Mouse (Mus musculus): ENCODE measurements around the gene Map3k4. TPM values are rescaled to one million over a fixed set of nuclear protein-coding genes. Genes with fewer than 3 reads are reported as not detected.

Gene Map3k4
- total RNA-seq (2014; rRNA removed), result 36.1 and 37.1 TPM in 2 replicates
- 35.1 and 47.9 TPM in 2 replicates for polyA plus RNA-seq (2015; fragmentation: Nextera tagmentation; extraction: Ambion mirVana)

DNA sequence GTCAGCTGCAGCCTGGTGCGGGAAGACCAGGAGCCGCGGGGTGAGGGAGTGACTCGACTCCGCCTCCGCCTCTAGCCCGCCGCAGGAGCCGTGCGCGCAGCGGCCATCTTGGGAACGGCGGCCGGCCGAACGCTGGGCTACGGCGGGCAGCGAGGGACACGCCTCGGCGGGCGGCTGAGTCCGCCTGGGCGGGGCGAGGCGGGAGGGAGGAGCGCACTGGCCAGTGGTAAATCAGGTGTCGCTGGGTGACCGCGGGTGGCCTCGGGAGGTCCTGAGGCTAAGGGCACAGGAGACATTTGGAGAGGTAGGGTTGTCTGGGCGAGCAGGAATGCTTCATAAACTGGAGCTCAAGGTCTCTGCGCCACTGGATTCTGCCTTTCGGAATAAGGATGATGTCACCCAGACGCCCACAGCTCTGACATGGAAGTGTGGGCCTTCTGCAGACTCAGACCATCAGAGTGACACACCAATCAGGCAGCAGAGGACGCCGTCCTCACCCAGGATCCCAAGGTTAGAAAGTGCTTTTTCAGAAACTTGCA lies at the start of gene Map3k4:
Gene Map3k4 (minus strand): TSS at position 134 of the 539 bp plus-strand sequence.
- H3K27ac ChIP-seq (ENCODE audit: low read depth, low read length), result peak within 1 kb of the TSS; percentile 99
- ATAC-seq (ENCODE audit: low FRiP score), result peak; percentile 94
- H3K9me3 ChIP-seq (ENCODE audit: low read length), result no peaks in the 10 kb centered on the region
- peak within 1 kb of the TSS; percentile 99 for H3K4me3 ChIP-seq (ENCODE audit: low read depth, low read length)
- H3K36me3 ChIP-seq (ENCODE audit: insufficient read depth, low read length), result no peaks in the 10 kb centered on the region
- H3K27me3 ChIP-seq (ENCODE audit: insufficient read depth, low read length), result no peaks in the 10 kb centered on the region
- H3K4me2 ChIP-seq (ENCODE audit: low read depth, low read length, poor library complexity, severe bottlenecking), result peak within 1 kb of the TSS; percentile 75
- DNase-seq (ENCODE audit: low spot score), result peak; percentile 92
- H3K4me1 ChIP-seq (ENCODE audit: insufficient read depth, low read length), result peaks cover 16% of the 10 kb centered on the region; the same call in 1 of the 2 replicates
- WGBS, result under 1% methylated on average over 35 of the region's 39 CpGs
- TF ChIP-seq CTCF (IDR thresholded peaks at IDR 0.05), result peak; percentile 59
- H3K9ac ChIP-seq (replicated peaks; ENCODE audit: low read length, poor library complexity, severe bottlenecking), result peak within 1 kb of the TSS; percentile 98

DNA sequence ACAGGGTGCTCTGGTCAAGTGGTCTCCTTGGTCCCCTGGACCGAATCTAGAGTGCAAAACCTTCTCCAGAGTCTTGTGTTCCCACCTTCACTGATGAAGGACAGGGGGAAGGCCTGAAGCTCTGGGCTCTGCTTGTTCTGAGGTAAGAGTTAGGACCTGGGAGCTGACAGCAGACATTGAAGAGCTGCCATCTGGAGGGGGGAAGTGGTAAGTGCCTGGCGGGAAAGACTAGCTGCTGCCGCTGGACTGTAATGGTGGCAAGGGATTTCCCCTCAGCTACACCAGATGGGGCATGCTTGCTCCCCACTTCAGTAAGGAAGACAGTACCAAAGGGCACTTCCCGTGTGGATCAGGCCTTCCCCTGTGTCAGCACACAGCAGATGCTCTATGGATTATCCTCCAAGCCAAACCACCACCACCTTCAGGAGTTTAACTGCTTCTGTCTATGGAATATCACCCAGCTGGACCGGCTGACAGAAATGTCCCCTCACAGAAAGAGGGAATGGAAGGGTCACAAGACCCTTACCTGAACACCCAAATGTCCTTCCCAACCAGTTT lies 48.9 kb upstream of the Map3k4 start:
- TF ChIP-seq CTCF (IDR thresholded peaks at IDR 0.05), result peak; percentile 82
- 35% methylated on average over 5 of the region's 5 CpGs for WGBS
- DNase-seq (ENCODE audit: low spot score), result peak; percentile 78
- no peaks in the 10 kb centered on the region for H3K9me3 ChIP-seq (ENCODE audit: low read length)
- H3K36me3 ChIP-seq (ENCODE audit: insufficient read depth, low read length), result no peaks in the 10 kb centered on the region
- peak; percentile 52; the same call in 1 of the 2 replicates for ATAC-seq (ENCODE audit: low FRiP score)
- H3K4me1 ChIP-seq (ENCODE audit: insufficient read depth, low read length), result no peaks in the 10 kb centered on the region
- H3K9ac ChIP-seq (replicated peaks; ENCODE audit: low read length, poor library complexity, severe bottlenecking), result no peak overlapping the region
- H3K4me2 ChIP-seq (ENCODE audit: low read depth, low read length, poor library complexity, severe bottlenecking), result no peak overlapping the region
- H3K27ac ChIP-seq (ENCODE audit: low read depth, low read length), result no peak overlapping the region
- H3K4me3 ChIP-seq (ENCODE audit: low read depth, low read length), result no peak overlapping the region
- H3K27me3 ChIP-seq (ENCODE audit: insufficient read depth, low read length), result no peaks in the 10 kb centered on the region

DNA sequence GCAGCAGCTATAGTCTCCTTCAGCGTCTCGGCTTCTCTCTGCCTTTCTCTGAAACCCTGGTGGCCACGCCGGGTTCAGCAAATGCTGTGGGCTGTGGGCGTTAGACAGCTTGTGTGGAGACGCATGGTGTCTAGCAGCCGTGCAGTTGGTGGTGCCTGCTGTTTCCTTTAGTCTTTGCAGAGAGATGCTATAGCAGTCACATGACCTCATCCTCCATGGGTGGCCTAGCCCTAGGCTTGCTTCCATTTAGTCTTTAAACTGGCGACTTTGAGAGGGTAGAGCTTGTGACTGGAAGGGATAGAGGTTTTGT lies 45.8 kb upstream of the Map3k4 start:
- no peak overlapping the region for H3K27ac ChIP-seq (ENCODE audit: low read depth, low read length)
- no peak overlapping the region for H3K9ac ChIP-seq (replicated peaks; ENCODE audit: low read length, poor library complexity, severe bottlenecking)
- H3K9me3 ChIP-seq (ENCODE audit: low read length), result no peaks in the 10 kb centered on the region
- no peak for ATAC-seq (ENCODE audit: low FRiP score)
- H3K36me3 ChIP-seq (ENCODE audit: insufficient read depth, low read length), result no peaks in the 10 kb centered on the region
- H3K27me3 ChIP-seq (ENCODE audit: insufficient read depth, low read length), result no peaks in the 10 kb centered on the region
- H3K4me1 ChIP-seq (ENCODE audit: insufficient read depth, low read length), result no peaks in the 10 kb centered on the region
- peak; percentile 33 for DNase-seq (ENCODE audit: low spot score)
- no peak overlapping the region for H3K4me3 ChIP-seq (ENCODE audit: low read depth, low read length)
- TF ChIP-seq CTCF (IDR thresholded peaks at IDR 0.05), result no peak
- H3K4me2 ChIP-seq (ENCODE audit: low read depth, low read length, poor library complexity, severe bottlenecking), result no peak overlapping the region
- WGBS, result 45% methylated on average over 8 of the region's 8 CpGs

DNA sequence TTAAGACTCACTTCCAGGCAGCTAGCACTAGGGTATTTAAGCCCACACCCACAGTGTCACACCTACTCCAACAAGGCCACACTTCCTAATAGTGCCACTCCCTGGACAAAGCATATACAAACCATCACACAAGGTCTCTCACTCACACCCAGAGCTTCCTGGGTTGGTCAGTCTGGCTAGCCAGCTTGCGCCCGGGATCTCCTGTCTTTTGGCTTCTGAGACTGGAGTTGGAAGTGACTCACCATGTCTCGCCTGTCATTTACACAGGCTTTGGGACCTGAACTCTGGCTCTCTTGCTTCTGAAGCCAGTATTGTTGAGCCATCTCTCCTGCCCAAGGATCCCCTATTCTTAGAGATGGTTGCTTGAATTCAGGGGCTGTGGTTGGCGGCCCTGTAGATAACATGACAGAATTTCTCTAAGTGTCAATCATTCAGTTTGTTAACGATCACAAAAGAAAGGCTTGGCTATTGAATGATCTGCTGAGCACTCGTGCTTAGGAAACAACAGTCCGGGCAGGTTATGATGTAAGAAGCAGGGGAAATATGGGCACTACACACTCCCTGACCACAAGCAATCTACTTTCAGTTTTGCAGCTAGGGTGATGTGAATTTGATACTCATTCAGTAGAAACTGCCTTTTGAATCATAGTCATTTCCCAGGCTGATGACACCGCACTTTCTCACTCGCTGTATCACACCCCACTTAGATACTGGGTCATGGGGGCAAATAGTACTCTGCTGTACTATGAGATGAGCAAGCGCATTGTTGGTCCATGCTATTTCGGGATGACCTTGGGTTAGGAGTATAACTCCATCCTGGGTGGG lies 45.2 kb upstream of the Map3k4 start:
- Histone ChIP-seq H3K27ac (ENCODE audit: low read depth, low read length) (no peak overlapping the region), H3K4me3 (ENCODE audit: low read depth, low read length) (no peak overlapping the region), H3K4me2 (ENCODE audit: low read depth, low read length, poor library complexity, severe bottlenecking) (no peak overlapping the region), H3K4me1 (ENCODE audit: insufficient read depth, low read length) (no peaks in the 10 kb centered on the region), H3K9ac (replicated peaks; ENCODE audit: low read length, poor library complexity, severe bottlenecking) (no peak overlapping the region), H3K9me3 (ENCODE audit: low read length) (no peaks in the 10 kb centered on the region), H3K27me3 (ENCODE audit: insufficient read depth, low read length) (no peaks in the 10 kb centered on the region), H3K36me3 (ENCODE audit: insufficient read depth, low read length) (no peaks in the 10 kb centered on the region)
- 84% methylated on average over 11 of the region's 11 CpGs for WGBS
- TF ChIP-seq CTCF (IDR thresholded peaks at IDR 0.05), result no peak
- no peak for DNase-seq (ENCODE audit: low spot score)
- no peak for ATAC-seq (ENCODE audit: low FRiP score)

DNA sequence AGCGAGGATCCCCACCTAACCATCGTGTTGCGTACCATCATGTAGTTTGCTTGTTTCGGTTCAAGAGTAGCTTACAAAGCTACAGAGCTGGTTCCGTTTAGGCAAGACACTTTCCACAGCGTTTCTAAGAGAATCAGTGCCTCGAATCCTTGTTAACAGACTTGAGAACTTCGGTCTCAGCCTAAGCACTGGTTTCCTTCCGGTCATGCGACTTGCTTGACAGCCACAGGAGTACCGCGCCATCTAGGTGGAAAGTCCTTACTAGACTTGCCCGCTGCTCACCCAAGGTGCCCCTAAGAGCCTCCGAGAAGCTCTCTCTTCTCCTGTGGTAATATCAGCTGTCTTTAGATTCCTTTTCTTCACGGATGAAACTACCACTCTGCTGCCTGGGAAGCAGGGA lies 41.3 kb upstream of the Map3k4 start:
- Histone ChIP-seq H3K9me3 (ENCODE audit: low read length) (no peaks in the 10 kb centered on the region), H3K36me3 (ENCODE audit: insufficient read depth, low read length) (no peaks in the 10 kb centered on the region), H3K9ac (replicated peaks; ENCODE audit: low read length, poor library complexity, severe bottlenecking) (no peak overlapping the region), H3K27me3 (ENCODE audit: insufficient read depth, low read length) (no peaks in the 10 kb centered on the region), H3K27ac (ENCODE audit: low read depth, low read length) (no peak overlapping the region), H3K4me2 (ENCODE audit: low read depth, low read length, poor library complexity, severe bottlenecking) (no peak overlapping the region), H3K4me1 (ENCODE audit: insufficient read depth, low read length) (no peaks in the 10 kb centered on the region), H3K4me3 (ENCODE audit: low read depth, low read length) (no peak overlapping the region)
- DNase-seq (ENCODE audit: low spot score) (no peak), ATAC-seq (ENCODE audit: low FRiP score) (no peak)
- no peak for TF ChIP-seq CTCF (IDR thresholded peaks at IDR 0.05)
- WGBS, result 91% methylated on average over 15 of the region's 15 CpGs

DNA sequence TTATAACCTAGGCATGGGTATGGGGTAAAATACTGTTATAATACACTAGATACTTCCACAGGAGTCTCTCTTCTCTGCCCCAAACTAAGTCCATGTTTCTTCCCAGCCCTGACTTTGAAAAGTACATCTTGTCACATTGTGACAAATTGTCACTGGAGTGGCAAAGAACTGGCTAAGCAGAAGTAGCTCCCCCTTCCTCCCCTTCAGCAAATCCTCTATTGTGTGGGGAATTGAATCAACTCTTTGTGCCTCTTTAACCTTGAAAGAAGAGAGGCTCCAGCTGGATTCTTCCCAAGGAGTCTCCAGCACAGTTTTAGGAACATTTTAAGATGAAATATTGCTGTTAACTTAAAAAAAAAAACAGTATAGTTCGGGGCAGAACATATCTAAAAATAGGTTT lies 34.2 kb upstream of the Map3k4 start:
- peak; percentile 30 for DNase-seq (ENCODE audit: low spot score)
- ATAC-seq (ENCODE audit: low FRiP score), result no peak
- no peak overlapping the region for H3K27ac ChIP-seq (ENCODE audit: low read depth, low read length)

More for the DNA sequence above, 34.2 kb upstream of the Map3k4 start:
- H3K4me1 ChIP-seq (ENCODE audit: insufficient read depth, low read length), result no peaks in the 10 kb centered on the region
- no peaks in the 10 kb centered on the region for H3K9me3 ChIP-seq (ENCODE audit: low read length)
- H3K4me3 ChIP-seq (ENCODE audit: low read depth, low read length), result no peak overlapping the region
- H3K27me3 ChIP-seq (ENCODE audit: insufficient read depth, low read length), result no peaks in the 10 kb centered on the region
- H3K9ac ChIP-seq (replicated peaks; ENCODE audit: low read length, poor library complexity, severe bottlenecking), result no peak overlapping the region
- H3K4me2 ChIP-seq (ENCODE audit: low read depth, low read length, poor library complexity, severe bottlenecking), result no peak overlapping the region
- WGBS, result 35% methylated on average over 1 of the region's 1 CpGs
- H3K36me3 ChIP-seq (ENCODE audit: insufficient read depth, low read length), result no peaks in the 10 kb centered on the region
- TF ChIP-seq CTCF (IDR thresholded peaks at IDR 0.05), result no peak

All from midbrain, postnatal 0 days (tissue).